Mouse (Mus musculus) lung, adult 18-20 months (tissue): ENCODE data around the gene Agbl4.

ENCODE experiments used
- DNase-seq, 2 experiments: peaks; one replicate each; pipeline ENCODE4 v3.0.0; 2022; ENCODE audit warnings: mixed read lengths in 2 of 2

The Agbl4 gene

GRCm38 (mm10) chr4:111594655-111595295, 1197.3 kb downstream of the Agbl4 start:
- no peak for DNase-seq

DNA sequence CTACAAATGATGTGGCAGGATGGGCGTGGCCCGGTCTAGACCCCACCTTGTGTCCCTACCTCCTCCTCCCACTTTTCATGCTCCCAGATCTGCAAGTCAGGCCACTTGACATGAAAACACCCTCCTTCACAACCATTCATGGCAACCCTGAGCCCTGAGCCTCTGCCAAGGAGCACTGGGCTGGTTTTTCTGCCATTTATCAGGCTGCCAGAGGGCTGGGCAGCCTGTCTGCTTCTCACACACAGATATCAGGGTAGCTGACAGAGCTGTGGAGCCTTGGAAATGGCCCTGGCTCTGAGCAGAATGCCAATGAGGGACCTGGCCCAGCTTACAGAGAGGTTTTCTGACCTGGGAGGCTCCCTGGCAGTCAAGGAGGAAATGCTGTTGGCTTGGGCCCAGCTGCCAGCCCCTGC, 1199.8 kb downstream of the Agbl4 start:
- peak; percentile 41 to 55 for DNase-seq

DNA sequence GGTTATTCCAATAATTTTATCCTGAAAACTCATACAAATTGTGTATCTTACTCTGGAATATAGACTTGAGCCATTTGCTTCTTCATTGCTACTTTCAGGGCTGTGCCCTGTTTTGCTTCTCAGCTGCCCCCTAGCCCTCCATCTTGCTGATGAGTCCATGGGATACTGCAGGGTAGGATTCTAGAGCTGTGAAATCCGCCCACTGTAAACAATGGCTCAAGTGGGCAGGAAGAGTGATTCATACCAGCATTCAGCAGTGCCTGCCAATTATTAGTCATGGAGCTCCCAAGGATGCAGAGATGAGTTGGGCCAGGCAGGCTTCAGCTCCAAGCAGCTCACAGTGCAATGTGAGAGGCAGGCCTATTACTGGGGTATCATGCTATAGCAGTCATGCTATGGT, 1200.5 kb downstream of the Agbl4 start:
- peak in 1 of 2 experiments; percentile 13 for DNase-seq

DNA sequence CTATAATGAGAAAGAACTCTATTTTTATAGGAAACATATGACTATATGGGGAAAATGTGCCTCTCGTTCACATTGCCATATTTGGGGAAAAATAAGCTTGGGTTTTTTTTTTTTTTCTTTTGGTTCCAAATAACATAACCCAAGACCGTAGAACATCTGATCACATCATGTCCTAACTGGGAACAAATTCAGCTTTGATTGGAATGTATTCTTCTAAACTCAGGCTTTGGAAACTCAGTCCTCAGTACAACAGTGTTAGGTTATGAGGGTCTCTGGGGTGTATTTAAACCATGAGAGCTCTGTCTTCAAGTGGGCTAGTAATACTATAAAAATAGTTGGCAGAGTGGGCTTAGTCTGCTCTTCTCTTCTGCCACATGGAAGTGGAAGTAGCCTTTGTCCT, 1205.7 kb downstream of the Agbl4 start:
- no peak for DNase-seq

DNA sequence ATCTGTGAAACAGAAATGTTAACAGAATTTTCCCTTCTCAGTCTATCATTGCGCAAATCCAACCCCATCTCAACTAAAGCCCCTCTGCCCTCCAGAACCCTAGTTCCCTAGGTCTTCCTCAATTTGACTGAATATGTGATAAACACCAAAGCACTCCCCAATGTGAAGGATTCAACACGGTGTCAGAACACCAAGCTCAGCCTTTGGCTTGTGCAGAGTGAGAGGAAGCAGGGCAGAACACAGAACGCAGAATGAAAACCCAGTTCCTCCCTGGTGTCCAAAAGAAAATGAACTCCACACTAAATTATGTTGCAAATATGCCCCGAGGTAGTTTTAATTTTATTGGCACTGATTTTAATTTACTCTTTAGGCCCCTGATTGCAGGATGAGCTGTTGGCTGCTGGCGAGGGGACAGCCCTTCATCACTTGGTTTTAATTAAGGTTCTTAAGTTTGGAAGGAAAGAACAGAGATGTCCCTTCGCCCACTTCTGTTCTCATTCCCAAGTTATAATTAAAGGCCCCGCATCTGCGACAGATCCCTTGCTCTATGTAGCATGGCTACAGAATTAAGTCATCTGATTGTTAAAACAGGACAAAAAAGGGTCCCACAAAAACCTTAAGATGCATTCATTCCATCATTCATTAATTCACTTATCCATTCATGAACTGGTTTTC, 1210.5 kb downstream of the Agbl4 start:
- no peak for DNase-seq

DNA sequence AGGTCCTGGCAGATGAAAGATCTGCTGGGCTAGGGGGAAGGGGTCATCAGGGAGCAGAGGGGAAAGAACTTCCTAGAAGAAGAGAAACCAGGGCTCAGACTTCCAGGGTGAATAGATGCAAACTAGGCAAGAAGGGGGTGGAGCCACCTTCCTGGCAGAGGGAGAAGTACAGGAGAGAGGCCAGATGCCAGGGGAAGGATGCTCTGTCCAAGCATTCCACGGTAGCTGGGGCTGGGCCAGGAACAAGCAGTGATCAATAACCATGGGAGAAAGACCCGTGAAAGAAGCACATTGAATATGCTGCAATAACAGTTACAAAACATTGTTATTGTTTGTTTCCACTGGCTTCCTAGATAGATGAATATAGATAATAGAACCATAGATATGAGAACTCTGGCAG, 1224.4 kb downstream of the Agbl4 start:
- no peak for DNase-seq

- DNase-seq = peak in 1 of 2 experiments; percentile 13
Observed at GRCm38 (mm10) chr4:111624914-111625313, 1227.5 kb downstream of the Agbl4 start.

GRCm38 (mm10) chr4:111626118-111626830, 1228.8 kb downstream of the Agbl4 start:
- DNase-seq = peak; percentile 32 to 44

GRCm38 (mm10) chr4:111632615-111633014, 1235.2 kb downstream of the Agbl4 start:
- DNase-seq = no peak

DNA sequence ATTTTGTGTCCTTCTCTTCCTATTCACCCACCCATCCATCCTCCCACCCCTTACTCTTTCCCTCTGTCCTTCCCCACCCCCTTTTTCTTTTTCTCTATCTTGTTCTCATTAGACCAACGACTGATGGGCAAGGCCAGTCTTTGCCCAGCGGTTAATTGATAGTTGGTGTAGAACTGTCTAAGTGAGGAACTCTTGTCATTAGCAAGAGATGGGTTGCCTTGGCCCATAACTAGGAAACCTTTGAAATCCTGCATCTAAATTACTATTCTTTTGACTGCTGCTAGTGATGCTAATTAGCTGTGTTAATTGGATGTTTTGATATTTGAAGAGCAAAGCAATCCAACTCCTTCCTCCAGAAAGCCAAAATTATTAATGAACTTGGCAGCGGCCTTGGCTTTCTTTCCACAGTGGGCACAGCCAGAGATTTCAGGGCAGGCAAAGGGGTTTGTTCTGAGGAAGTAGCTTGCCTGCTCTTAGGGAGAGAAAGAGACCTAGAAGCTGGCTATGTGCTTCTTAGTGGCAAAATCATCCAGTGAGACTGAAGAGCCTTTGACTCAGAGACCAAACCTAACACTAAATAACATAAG, 1238.2 kb downstream of the Agbl4 start:
- no peak for DNase-seq

GRCm38 (mm10) chr4:111638948-111639708, 1241.7 kb downstream of the Agbl4 start:
- no peak for DNase-seq

DNA sequence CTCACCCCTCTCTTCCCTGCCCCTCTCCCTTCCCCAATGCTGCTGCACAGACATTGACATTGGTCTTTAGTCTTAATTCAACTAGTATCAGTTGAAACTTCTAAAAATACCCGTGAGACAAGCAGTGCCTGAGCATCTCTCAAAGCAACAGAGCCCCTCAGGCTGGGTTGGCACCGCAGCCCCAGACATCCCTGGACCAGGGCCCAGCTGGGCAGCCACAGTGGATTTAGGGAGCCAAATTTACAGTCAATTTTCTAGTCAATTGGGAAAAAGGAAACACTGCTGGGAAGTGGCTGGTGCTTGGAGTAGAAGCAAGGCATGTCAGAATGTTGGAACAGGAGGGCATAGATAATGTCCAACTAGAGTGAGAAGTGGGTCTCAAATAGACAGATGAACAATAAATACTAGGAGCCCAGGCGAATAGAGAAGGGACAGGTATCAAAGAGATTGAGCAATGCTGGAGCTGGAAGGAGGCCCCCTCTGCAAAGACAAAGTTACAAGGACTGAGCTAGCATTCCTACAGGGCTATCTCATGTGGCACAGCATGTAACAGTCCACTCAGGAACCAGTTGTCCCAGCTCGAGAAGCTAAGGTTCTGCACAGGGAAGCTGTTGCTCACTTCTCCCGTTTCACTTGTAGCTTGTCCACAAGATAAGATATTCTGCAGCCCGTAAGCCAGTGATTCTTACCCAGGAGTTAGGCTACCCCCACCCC, 1247.8 kb downstream of the Agbl4 start:
- no peak for DNase-seq

- DNase-seq = no peak
Observed at GRCm38 (mm10) chr4:111645831-111646166, 1248.3 kb downstream of the Agbl4 start.

- no peak for DNase-seq
Observed at GRCm38 (mm10) chr4:111653451-111653850, 1256.0 kb downstream of the Agbl4 start.

- peak; percentile 5 to 6 for DNase-seq
Observed at GRCm38 (mm10) chr4:111663730-111664129, 1266.3 kb downstream of the Agbl4 start.

- DNase-seq = peak; percentile 36 to 51
Observed at GRCm38 (mm10) chr4:111664146-111664545, 1266.7 kb downstream of the Agbl4 start.

DNA sequence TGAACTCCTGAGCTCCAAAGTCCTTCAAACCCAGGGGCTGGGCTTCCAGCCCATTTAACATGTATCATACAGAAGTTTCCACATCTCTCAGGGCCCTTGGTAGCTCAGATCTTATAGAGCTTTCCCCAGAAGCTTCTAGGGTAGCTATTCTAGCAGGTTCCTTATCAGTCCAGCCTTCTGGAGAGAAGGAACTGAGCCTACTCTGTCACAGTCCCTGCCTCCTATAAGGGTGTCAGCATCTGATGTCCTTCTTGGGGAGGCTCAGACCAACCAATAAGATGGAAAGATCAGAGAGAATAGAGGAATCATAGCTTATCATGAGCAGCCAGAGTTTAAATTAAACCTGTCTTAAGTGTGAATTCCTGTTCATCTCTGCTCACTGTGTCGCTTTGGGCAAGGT, 1269.3 kb downstream of the Agbl4 start:
- DNase-seq = no peak

GRCm38 (mm10) chr4:111669369-111669768, 1271.9 kb downstream of the Agbl4 start:
- DNase-seq = no peak

- DNase-seq = no peak
Observed at GRCm38 (mm10) chr4:111670566-111671421, 1273.3 kb downstream of the Agbl4 start.

DNA sequence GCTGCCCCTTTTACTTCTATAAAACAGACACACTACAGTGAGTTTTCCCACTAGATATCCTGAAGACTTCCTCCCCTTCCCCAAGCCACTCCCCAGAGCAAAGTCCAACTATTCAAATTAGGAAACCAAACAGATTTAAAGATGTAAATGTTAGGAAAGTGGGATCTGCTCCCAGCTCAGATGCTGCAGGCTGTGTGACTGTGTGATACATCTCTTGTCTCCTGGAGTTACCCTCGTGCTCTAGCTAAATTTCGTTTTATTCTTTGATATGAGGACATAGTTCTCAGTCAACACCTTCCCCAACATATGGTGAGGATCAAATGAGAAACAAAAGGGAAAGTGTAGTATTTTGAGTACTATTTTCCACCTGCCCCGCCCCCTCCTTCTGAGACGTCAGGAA, 1274.0 kb downstream of the Agbl4 start:
- DNase-seq = no peak

- peak in 1 of 2 experiments; percentile 4 for DNase-seq
Observed at GRCm38 (mm10) chr4:111673904-111674303, 1276.4 kb downstream of the Agbl4 start.
